Mouse (Mus musculus) fibroblast of lung, adult 2 months (primary cell): ENCODE measurements around the gene Krt222.

ENCODE experiments used
- DNase-seq: peaks from one replicate; pipeline ENCODE4 v3.0.0-alpha.2; 2011; ENCODE audit warnings: low read depth

Krt222 gene

GRCm38 (mm10) chr11:99238468-99238867 lies 5.4 kb downstream of the Krt222 start:
- no peak for DNase-seq

GRCm38 (mm10) chr11:99231049-99231816 lies 12.7 kb downstream of the Krt222 start:
- no peak for DNase-seq

GRCm38 (mm10) chr11:99230261-99231048 lies 13.4 kb downstream of the Krt222 start, which contains the start of gene Smarce1:
TSS of gene Smarce1 (minus strand) at chr11:99231017.
- DNase-seq, result peak; percentile 28

- no peak for DNase-seq
Measured at GRCm38 (mm10) chr11:99229641-99230260, 14.1 kb downstream of the Krt222 start.

GRCm38 (mm10) chr11:99226298-99226697 lies 17.6 kb downstream of the Krt222 start:
- DNase-seq, result no peak

- no peak for DNase-seq
Measured at GRCm38 (mm10) chr11:99223310-99223709, 20.6 kb downstream of the Krt222 start.

GRCm38 (mm10) chr11:99221811-99222210 lies 22.1 kb downstream of the Krt222 start:
- DNase-seq, result no peak

- DNase-seq, result no peak
Measured at GRCm38 (mm10) chr11:99217248-99217986, 26.5 kb downstream of the Krt222 start.

- DNase-seq, result no peak
Measured at GRCm38 (mm10) chr11:99216181-99216580, 27.7 kb downstream of the Krt222 start.

GRCm38 (mm10) chr11:99212693-99213092 lies 31.2 kb downstream of the Krt222 start:
- no peak for DNase-seq

- DNase-seq, result no peak
Measured at GRCm38 (mm10) chr11:99211964-99212363, 31.9 kb downstream of the Krt222 start.

- DNase-seq, result no peak
Measured at GRCm38 (mm10) chr11:99208105-99208669, 35.7 kb downstream of the Krt222 start.

- DNase-seq, result no peak
Measured at GRCm38 (mm10) chr11:99207449-99207848, 36.4 kb downstream of the Krt222 start.

GRCm38 (mm10) chr11:99206954-99207353 lies 36.9 kb downstream of the Krt222 start:
- DNase-seq, result no peak

- DNase-seq, result no peak
Measured at GRCm38 (mm10) chr11:99189154-99189582, 54.7 kb downstream of the Krt222 start.

GRCm38 (mm10) chr11:99187348-99187747 lies 56.5 kb downstream of the Krt222 start:
- no peak for DNase-seq

GRCm38 (mm10) chr11:99186836-99187235 lies 57.0 kb downstream of the Krt222 start:
- no peak for DNase-seq
